Mouse (Mus musculus) urinary bladder, postnatal 36 days (tissue): ENCODE data around the gene Gm20594.

Experiments used
- DNase-seq, 2 experiments: peaks; one replicate each; pipeline ENCODE4 v3.0.0; 2022; ENCODE audit warnings: low spot score in 2 of 2, mixed read lengths in 1 of 2

Gm20594 gene

DNA sequence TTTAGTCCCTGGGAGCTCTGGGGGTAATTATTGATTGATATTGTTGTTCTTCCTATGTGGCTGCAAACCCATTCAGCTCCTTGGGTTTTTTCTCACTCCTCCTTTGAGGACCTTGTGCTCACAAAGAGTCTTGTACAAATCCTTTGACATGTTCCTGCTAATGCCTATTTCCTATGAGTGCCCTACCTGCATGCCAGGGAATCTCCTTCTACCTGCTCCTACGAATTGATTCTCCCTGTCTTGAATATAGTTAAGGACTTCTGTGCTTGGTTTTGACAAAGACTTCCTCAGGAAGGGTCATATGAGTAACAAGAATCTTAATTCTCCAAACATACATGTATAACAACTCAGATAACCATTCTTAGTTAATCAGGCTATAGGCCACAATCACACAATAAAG, at the start of gene Gm20594:
Gene Gm20594, plus strand, starts transcription at position 301 of the 400 bp plus-strand sequence.
- DNase-seq, result no peak

DNA sequence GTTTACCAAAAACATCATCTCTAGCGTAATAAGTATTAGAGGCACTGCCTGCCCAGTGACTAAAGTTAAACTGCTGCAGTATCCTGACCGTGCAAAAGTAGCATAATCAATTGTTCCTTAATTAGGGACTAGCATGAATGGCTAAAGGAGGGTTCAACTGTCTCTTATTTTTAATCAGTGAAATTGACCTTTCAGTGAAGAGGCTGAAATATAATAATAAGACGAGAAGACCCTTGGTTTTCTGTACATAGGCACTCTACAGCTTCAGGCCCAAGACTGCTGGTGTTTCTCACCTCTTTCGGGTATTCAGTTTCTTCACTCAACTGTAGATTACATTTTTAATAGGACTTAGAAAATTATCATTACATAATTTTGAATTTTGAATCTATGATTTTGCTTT, 398 bp downstream of the Gm20594 start:
- no peak for DNase-seq

DNA sequence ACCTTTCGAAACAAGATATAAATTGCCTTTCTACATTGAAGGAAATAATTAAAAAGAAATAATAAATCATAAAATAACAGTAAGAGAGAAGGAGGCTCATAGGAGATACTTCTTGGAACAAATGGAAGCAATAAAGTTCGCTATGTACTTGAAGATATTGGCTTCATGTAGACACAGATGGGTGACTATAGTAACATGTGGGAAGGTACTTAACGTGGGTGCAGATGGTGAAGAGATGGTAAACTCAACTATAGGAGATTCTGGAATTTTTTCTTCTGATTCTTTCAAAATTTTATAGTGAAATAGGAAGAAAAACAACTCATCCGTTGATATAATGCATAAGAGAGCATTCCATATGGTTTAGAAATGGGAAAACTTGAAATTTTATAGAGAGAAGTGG, 16.1 kb downstream of the Gm20594 start:
- no peak for DNase-seq

DNA sequence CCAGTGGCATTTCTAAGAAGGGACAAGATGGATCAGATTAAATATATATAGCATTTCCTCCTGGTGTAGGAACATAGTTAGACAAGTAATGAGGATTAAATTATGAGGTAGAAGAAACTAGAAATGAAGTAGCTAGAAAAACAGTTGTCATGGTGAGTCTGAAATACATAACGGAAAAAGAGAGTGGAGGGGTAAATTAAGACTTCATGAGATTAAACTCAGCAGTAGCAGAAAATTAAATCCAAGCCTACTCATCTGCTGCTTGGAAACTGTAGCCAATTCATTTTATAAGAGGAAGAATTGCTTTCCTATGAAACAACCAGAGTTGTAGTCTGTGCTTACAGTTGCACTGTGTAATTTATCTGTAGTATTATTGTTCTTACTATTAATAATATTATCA, 29.1 kb downstream of the Gm20594 start:
- DNase-seq, result no peak
